Mouse (Mus musculus) mammary gland, adult 2 months (tissue): ENCODE measurements around the gene Slc30a10. TPM values are rescaled to one million over a fixed set of nuclear protein-coding genes. Genes with fewer than 3 reads are reported as not detected.

Experiments used
- polyA plus RNA-seq: library from polyadenylated mRNA; depleted of rRNA; stranded (reverse); fragments of >200 nt; gene quantifications from 2 replicates; pipeline ENCODE4 v1.2.3, GENCODE M21; 2012; ENCODE audit warnings: low replicate concordance; rRNA removed

Slc30a10 gene
- 0.06 TPM in 1 of 2 replicates, not detected in the other for polyA plus RNA-seq

DNA sequence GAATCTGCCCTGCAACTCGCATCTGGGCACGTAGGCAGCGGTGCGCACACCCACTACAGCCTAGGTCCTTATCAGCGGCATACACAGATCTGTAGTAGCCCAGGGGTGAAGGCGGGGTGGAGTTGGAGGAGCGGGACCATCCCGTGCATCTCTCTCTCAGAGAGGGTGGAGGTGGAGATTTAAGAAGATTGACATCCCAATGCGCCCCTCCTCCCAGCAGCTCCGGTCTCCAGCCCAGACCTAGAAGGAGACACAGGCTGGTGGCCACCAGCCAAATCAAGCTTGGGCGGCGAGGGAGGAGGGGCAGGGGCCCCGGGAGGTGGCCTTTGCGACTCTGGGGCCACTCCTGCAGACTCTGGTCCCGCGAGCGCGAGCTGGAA, at the start of gene Slc30a10:
Gene Slc30a10, plus strand, starts transcription at position 274 of the 380 bp plus-strand sequence.

Other genes starting within 250 kb of the Slc30a10 start
- gene Iars2, start 125.5 kb upstream of the Slc30a10 start, polyA plus RNA-seq, result 37.7 and 43.7 TPM in 2 replicates
- 34.6 and 45.2 TPM in 2 replicates for gene Bpnt1, start 122.7 kb upstream of the Slc30a10 start, polyA plus RNA-seq
- 5.5 and 12.7 TPM in 2 replicates for gene Eprs, start 91.8 kb upstream of the Slc30a10 start, polyA plus RNA-seq